8 mouse cellular contexts compared by ENCODE assay signal in genomic region chr9:121950418-121951113, GRCm38 (mm10). TPM values are rescaled to one million over a fixed set of nuclear protein-coding genes. Genes with fewer than 3 reads are reported as not detected.
DNase-seq lines count a peak whose midpoint lies in the region; ATAC-seq lines count a peak whose summit lies in the region.

TSS of gene Fam198a (plus strand) at chr9:121950988.

- peak within 1 kb of the TSS; percentile 37 for H3K4me3 ChIP-seq in heart, embryonic 16.5 days (ENCODE audit: low read length)
- peak within 1 kb of the TSS; percentile 44 for H3K4me3 ChIP-seq in stomach, embryonic 15.5 days (replicated peaks)

- 4% methylated on average over 14 of the region's 14 CpGs for WGBS in heart, embryonic 16.5 days
- WGBS in stomach, embryonic 15.5 days = 5% methylated on average over 14 of the region's 14 CpGs

- no peaks in the 10 kb centered on the region for H3K36me3 ChIP-seq in heart, embryonic 16.5 days (ENCODE audit: control insufficient read depth, insufficient read depth)
- H3K36me3 ChIP-seq in stomach, embryonic 15.5 days = no peaks in the 10 kb centered on the region

- peak; percentile 45 for DNase-seq in ES-CJ7 (ENCODE audit: low read depth, low spot score)
- DNase-seq in adrenal gland, postnatal 14 days = peak; percentile 93
- DNase-seq in kidney, postnatal 10 days = peak; percentile 90
- DNase-seq in lung, postnatal 25 days (ENCODE audit: low spot score) = peak; percentile 67
- DNase-seq in frontal cortex, postnatal 25 days (ENCODE audit: low spot score in 2 of 2) = no peak

- peaks cover 18% of the 10 kb centered on the region for H3K4me1 ChIP-seq in heart, embryonic 16.5 days (ENCODE audit: control insufficient read depth, insufficient read depth, low read length)
- H3K4me1 ChIP-seq in stomach, embryonic 15.5 days = peaks cover 18% of the 10 kb centered on the region

- H3K4me2 ChIP-seq in heart, embryonic 16.5 days (ENCODE audit: low read depth, low read length) = peak within 1 kb of the TSS; percentile 62
- peak within 1 kb of the TSS; percentile 68 for H3K4me2 ChIP-seq in stomach, embryonic 15.5 days

- H3K27ac ChIP-seq in heart, embryonic 16.5 days (ENCODE audit: low read length) = peak within 1 kb of the TSS; percentile 62
- H3K27ac ChIP-seq in stomach, embryonic 15.5 days = peak within 1 kb of the TSS; percentile 91

- H3K9ac ChIP-seq in heart, embryonic 16.5 days (ENCODE audit: low read length) = peak within 1 kb of the TSS; percentile 66
- 0 out of 2 replicates have a peak within 1 kb of the TSS, but pooled peaks have one; percentile 22 for H3K9ac ChIP-seq in stomach, embryonic 15.5 days

- H3K27me3 ChIP-seq in heart, embryonic 16.5 days (ENCODE audit: control insufficient read depth, insufficient read depth, low read length) = peaks cover 3% of the 10 kb centered on the region; the same call in 1 of the 2 replicates
- no peaks in the 10 kb centered on the region for H3K27me3 ChIP-seq in stomach, embryonic 15.5 days (replicated peaks)

- ATAC-seq in erythroid progenitor cell, adult 5-6 weeks (replicated peaks; ENCODE audit: low FRiP score, poor library complexity, severe bottlenecking) = 0 out of 2 replicates have a peak, but pooled peaks have one; percentile 26
- peak; percentile 91 for ATAC-seq in heart, embryonic 16.5 days (replicated peaks; ENCODE audit: extremely low read depth, insufficient read depth, low FRiP score)
- peak; percentile 91 for ATAC-seq in stomach, embryonic 15.5 days (ENCODE audit: insufficient read depth, low FRiP score, low read depth)

- H3K9me3 ChIP-seq in heart, embryonic 16.5 days (replicated peaks; ENCODE audit: control insufficient read depth, low read length) = no peaks in the 10 kb centered on the region
- no peaks in the 10 kb centered on the region for H3K9me3 ChIP-seq in stomach, embryonic 15.5 days

RNA-seq across cellular contexts. Expression of gene Fam198a, which starts in this region (rescaled TPM):
- 2.1 and 2.5 TPM in 2 replicates for total RNA-seq in adrenal gland, postnatal 14 days (2021)
- not detected in 2 replicates for total RNA-seq in erythroid progenitor cell, adult 5-6 weeks (2015; ENCODE audit: low replicate concordance)
- total RNA-seq in erythroid progenitor cell, adult 5-6 weeks (2017; ENCODE audit: low replicate concordance) = not detected in 2 replicates
- polyA plus RNA-seq in heart, embryonic 16.5 days (2015; fragmentation: Nextera tagmentation; extraction: Ambion mirVana) = 1.6 and 1.8 TPM in 2 replicates
- polyA plus RNA-seq in stomach, embryonic 15.5 days (2015; fragmentation: Nextera tagmentation; extraction: Ambion mirVana) = 6.4 and 9.0 TPM in 2 replicates

Comparison
In these comparisons a context has a peak if more than half of its experiments do, and no peak if none do; other contexts are left out.
1. Peak in ATAC-seq in erythroid progenitor cell, adult 5-6 weeks; RNA of the gene not detected or under 1 TPM.
2. DNase-seq: peak in ES-CJ7 (single experiment), adrenal gland, postnatal 14 days (single experiment), kidney, postnatal 10 days (single experiment) and lung, postnatal 25 days (single experiment); none in frontal cortex, postnatal 25 days (0 of 2).
3. ATAC-seq: peak in every context shown above with its lines; median percentile 91 in heart, embryonic 16.5 days; 91 in stomach, embryonic 15.5 days; 26 in erythroid progenitor cell, adult 5-6 weeks.